Mouse (Mus musculus) bone marrow macrophage, adult 2 months (primary cell): ENCODE results near the gene Ankrd17.

Source experiments
- CTCF ChIP-seq: IDR thresholded peaks from 2 replicates; pipeline ENCODE4 v1.5.1; 2012; ENCODE audit warnings: low read depth, mild to moderate bottlenecking, low read length, moderate library complexity
- POLR2A ChIP-seq: IDR thresholded peaks from 2 replicates; pipeline ENCODE4 v1.6.1; 2012; ENCODE audit warnings: mild to moderate bottlenecking, low read depth, low read length, borderline replicate concordance

DNA sequence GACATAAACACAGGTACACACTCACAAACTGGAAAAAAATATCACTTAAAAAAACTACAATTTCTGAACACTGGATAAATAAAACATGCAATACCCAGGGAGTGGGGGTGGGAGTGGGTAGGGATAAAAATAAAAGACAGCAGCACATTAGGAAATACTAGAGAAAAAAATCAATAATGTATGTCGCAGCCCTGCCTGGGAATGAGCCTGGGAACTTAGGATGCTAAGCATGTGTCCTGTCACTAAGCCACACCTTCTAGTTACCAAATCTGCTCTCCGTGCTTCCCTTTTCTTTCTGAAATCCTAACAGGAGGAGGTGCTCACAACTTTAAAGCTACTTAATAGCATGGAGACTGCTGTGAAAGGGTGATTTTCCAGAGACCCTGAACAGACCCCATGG is 136.6 kb downstream of the Ankrd17 start:
- TF ChIP-seq POLR2A = no peak
- no peak for TF ChIP-seq CTCF
